Mouse (Mus musculus) erythroblast, embryonic 14.5 days (primary cell): ENCODE measurements around the gene Higd1a.

ENCODE experiments used
- GATA1 ChIP-seq: IDR thresholded peaks from 2 replicates; pipeline ENCODE4 v1.6.1; 2012; ENCODE audit warnings: low read length, inconsistent platforms, mixed read lengths
- TAL1 ChIP-seq: IDR thresholded peaks from 3 replicates; pipeline ENCODE4 v1.6.1; 2012; ENCODE audit warnings: low read length, inconsistent platforms, mixed read lengths

DNA sequence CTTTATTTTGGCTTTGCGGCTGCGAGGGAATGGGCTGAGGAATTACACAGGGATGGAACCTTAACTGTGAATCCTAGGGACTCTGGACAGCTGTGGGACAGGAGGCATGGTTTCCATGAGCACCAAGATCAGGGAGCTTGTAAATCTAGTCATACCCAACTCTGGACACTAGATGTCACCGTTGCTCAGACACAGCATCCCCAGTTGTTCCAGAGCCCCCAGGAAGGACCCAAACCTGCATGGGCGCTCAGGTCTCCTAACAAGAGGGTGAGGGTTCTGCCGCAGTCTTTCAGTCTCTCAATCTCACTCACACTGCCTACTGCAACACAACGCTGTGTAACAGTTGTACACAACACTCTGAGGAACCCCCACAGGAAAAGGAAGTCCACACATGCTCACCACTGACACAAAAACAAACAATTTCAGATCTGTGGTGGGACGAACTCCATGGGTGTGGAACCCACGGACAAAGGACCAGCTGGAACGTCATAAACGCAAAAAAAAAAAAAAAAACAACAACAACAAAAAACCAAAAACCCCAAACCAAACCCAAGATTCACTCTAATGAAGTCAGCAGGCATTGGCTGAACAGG is 11.5 kb downstream of the Higd1a start:
- TF ChIP-seq GATA1 (no peak), TAL1 (no peak)
